Mouse (Mus musculus) testis, adult 2 months (tissue): ENCODE measurements at regions not wholly inside any gene's neighbourhood (a gene's known extent, or its start where the extent isn't known, plus 50 kb on each side); places are given as distances from the start of the nearest gene placed in this dataset.

Experiments
- H3K27ac ChIP-seq: fragments of 200-500 bp; 2 replicates; pipeline ENCODE4 v1.5.1; 2012; ENCODE audit warnings: low read depth, low read length; ENCODE audit not compliant: control insufficient read depth, insufficient read depth
- H3K27me3 ChIP-seq: fragments of 200-500 bp; 2 replicates; pipeline ENCODE4 v1.6.1; 2012; ENCODE audit warnings: mild to moderate bottlenecking, low read length, moderate library complexity; ENCODE audit not compliant: control insufficient read depth, insufficient read depth
- H3K36me3 ChIP-seq: fragments of 200-500 bp; 2 replicates; pipeline ENCODE4 v1.6.1; 2012; ENCODE audit warnings: mild to moderate bottlenecking, low read length; ENCODE audit not compliant: control insufficient read depth, insufficient read depth
- H3K4me1 ChIP-seq: fragments of 200-500 bp; 2 replicates; pipeline ENCODE4 v1.6.1; 2012; ENCODE audit warnings: low read length; ENCODE audit not compliant: control insufficient read depth, insufficient read depth
- H3K4me3 ChIP-seq: fragments of 200-500 bp; 2 replicates; pipeline ENCODE4 v1.5.1; 2012; ENCODE audit warnings: low read depth, mild to moderate bottlenecking, low read length, moderate library complexity, mixed read lengths; ENCODE audit not compliant: control insufficient read depth
- CTCF ChIP-seq: fragments of 200-500 bp; IDR thresholded peaks from 2 replicates; pipeline ENCODE4 v1.5.1; 2012; ENCODE audit warnings: low read depth, mild to moderate bottlenecking, inconsistent platforms, low read length, moderate library complexity; ENCODE audit not compliant: control insufficient read depth, insufficient read depth, insufficient replicate concordance
- POLR2A ChIP-seq: fragments of 200-500 bp; IDR thresholded peaks from 2 replicates; pipeline ENCODE4 v1.6.1; 2012; ENCODE audit warnings: low read depth, mild to moderate bottlenecking, inconsistent platforms, low read length, moderate library complexity; ENCODE audit not compliant: control insufficient read depth

GRCm38 (mm10) chr13:35283959-35284358, 257.1 kb upstream of the Eci2 start:
- no peak overlapping the region for H3K27ac ChIP-seq
- TF ChIP-seq POLR2A = no peak
- no peak for TF ChIP-seq CTCF
- no peak overlapping the region for H3K4me3 ChIP-seq
- no peaks in the 10 kb centered on the region for H3K27me3 ChIP-seq
- no peaks in the 10 kb centered on the region for H3K4me1 ChIP-seq
- H3K36me3 ChIP-seq = no peaks in the 10 kb centered on the region

- no peak overlapping the region for H3K4me3 ChIP-seq
- no peak for TF ChIP-seq CTCF
- no peak for TF ChIP-seq POLR2A
- no peaks in the 10 kb centered on the region for H3K27me3 ChIP-seq
- no peaks in the 10 kb centered on the region for H3K4me1 ChIP-seq
- no peak overlapping the region for H3K27ac ChIP-seq
- H3K36me3 ChIP-seq = no peaks in the 10 kb centered on the region
Observed at GRCm38 (mm10) chr13:35302088-35302487, 275.2 kb upstream of the Eci2 start.

GRCm38 (mm10) chr13:35316772-35317171, 289.9 kb upstream of the Eci2 start:
- Histone ChIP-seq H3K4me1 (no peaks in the 10 kb centered on the region), H3K4me3 (no peak overlapping the region), H3K27ac (no peak overlapping the region), H3K27me3 (no peaks in the 10 kb centered on the region), H3K36me3 (no peaks in the 10 kb centered on the region)
- TF ChIP-seq CTCF (no peak), POLR2A (no peak)

- TF ChIP-seq POLR2A (no peak), CTCF (no peak)
- no peak overlapping the region for H3K27ac ChIP-seq
- H3K27me3 ChIP-seq = no peaks in the 10 kb centered on the region
- H3K36me3 ChIP-seq = no peaks in the 10 kb centered on the region
- no peaks in the 10 kb centered on the region for H3K4me1 ChIP-seq
- no peak overlapping the region for H3K4me3 ChIP-seq
Observed at GRCm38 (mm10) chr13:35326682-35327242, 299.9 kb upstream of the Eci2 start.

GRCm38 (mm10) chr13:35328320-35328719, 301.4 kb upstream of the Eci2 start:
- TF ChIP-seq CTCF (no peak), POLR2A (no peak)
- no peak overlapping the region for H3K4me3 ChIP-seq
- H3K27me3 ChIP-seq = no peaks in the 10 kb centered on the region
- no peak overlapping the region for H3K27ac ChIP-seq
- no peaks in the 10 kb centered on the region for H3K36me3 ChIP-seq
- no peaks in the 10 kb centered on the region for H3K4me1 ChIP-seq

- Histone ChIP-seq H3K36me3 (no peaks in the 10 kb centered on the region), H3K27me3 (no peaks in the 10 kb centered on the region), H3K27ac (no peak overlapping the region), H3K4me1 (no peaks in the 10 kb centered on the region), H3K4me3 (no peak overlapping the region)
- TF ChIP-seq CTCF = no peak
- TF ChIP-seq POLR2A = no peak
Observed at GRCm38 (mm10) chr13:35330926-35331325, 304.0 kb upstream of the Eci2 start.

- Histone ChIP-seq H3K27ac (no peak overlapping the region), H3K4me3 (no peak overlapping the region), H3K27me3 (no peaks in the 10 kb centered on the region), H3K4me1 (no peaks in the 10 kb centered on the region), H3K36me3 (no peaks in the 10 kb centered on the region)
- TF ChIP-seq CTCF = no peak
- TF ChIP-seq POLR2A = no peak
Observed at GRCm38 (mm10) chr13:35345507-35346129, 314.0 kb upstream of the Cdyl start.
